Mouse (Mus musculus) megakaryocyte progenitor cell, adult 5-6 weeks (primary cell): ENCODE results near the gene P2ry12. TPM values are rescaled to one million over a fixed set of nuclear protein-coding genes. Genes with fewer than 3 reads are reported as not detected.

Experiments used
- ATAC-seq: replicated peaks from 2 replicates; pipeline ENCODE4 v1.8.0; 2016; ENCODE audit warnings: mild to moderate bottlenecking, moderate TSS enrichment, inconsistent platforms; ENCODE audit not compliant: poor library complexity
- total RNA-seq, 2 experiments: library from RNA; stranded (forward) in 1 of 2; stranded (reverse) in 1 of 2; fragments of 157-497, 149-512 nt in 1 of 2; fragments of 200-1000 nt in 1 of 2; gene quantifications; 2 replicates each; pipeline versions ENCODE4 v1.2.3 to v1.2.4; 2015 to 2017

P2ry12 gene
- total RNA-seq (2015) (0.32 TPM in 1 of 2 replicates, not detected in the other), total RNA-seq (2017) (0.17 TPM in 1 of 2 replicates, not detected in the other)

GRCm38 (mm10) chr3:59262704-59263103 is at the start of gene P2ry12:
TSS of gene P2ry12 (minus strand) at chr3:59262871.
- ATAC-seq, result peak; percentile 32

DNA sequence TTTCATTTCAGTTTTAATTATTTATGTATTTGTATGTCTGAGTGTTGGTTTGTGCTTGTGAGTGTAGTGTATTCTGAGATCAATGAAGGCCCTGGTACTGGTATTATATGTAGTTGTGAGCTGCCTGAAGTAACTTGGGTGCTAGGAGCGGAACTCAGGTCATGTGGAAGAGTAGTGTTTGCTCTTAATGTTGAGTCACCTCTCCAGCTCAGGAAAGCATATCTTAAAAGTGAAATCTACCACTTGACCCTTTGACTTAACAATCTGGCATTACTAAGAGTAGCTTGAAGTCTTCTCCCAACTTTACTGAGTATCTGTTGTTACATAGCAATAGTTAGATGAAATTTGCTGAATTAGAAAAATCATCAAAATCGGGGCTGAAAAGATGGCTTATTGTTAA is 42.8 kb upstream of the P2ry12 start:
- ATAC-seq, result no peak

- no peak for ATAC-seq
Measured at GRCm38 (mm10) chr3:59304944-59305343, 42.3 kb upstream of the P2ry12 start.

DNA sequence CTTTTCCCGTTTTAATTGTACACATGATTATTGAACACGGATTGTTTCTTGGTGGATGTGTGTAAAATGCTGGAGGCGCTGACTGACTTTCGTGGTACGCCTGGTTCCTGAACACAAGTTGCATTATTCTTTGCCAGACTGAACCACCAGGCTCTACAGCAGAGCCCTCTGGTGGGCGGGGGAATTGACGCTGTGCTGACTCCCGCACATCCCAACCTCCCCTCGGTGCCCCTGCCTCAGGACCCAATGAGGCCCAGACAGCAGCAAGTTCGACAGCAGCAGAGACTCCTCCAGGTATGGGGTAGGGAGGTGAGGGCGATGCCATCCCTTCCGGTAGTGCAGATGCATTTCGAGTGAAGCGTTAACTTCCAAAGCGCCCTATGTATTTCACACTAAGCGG is 35.0 kb upstream of the P2ry12 start:
- ATAC-seq, result no peak

DNA sequence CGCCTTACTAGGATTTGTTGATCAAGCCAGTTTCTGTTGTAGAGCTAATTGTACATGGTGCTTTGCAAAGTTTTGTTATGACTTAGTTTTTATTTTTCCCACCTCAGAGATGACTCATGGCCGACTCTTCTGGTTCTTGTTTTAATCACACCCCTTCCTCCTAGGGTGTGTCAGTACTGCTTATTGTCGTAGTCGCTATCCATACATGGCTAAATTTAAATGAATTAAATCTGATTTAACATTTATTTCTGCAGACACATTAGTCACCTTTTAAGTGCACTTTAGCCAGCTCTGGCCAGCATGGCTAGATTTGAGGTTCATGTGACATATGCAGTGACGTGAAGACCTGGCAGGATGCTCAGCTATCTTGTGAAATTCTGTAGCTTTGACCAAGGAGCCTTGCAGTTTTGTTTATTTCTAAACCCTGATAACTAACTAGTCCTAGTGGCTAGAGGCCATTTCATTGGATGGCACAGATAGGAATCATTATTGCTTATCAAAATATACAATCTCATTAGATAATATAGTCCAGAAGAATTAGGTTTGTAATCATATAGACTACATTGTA is 34.0 kb upstream of the P2ry12 start:
- no peak for ATAC-seq

DNA sequence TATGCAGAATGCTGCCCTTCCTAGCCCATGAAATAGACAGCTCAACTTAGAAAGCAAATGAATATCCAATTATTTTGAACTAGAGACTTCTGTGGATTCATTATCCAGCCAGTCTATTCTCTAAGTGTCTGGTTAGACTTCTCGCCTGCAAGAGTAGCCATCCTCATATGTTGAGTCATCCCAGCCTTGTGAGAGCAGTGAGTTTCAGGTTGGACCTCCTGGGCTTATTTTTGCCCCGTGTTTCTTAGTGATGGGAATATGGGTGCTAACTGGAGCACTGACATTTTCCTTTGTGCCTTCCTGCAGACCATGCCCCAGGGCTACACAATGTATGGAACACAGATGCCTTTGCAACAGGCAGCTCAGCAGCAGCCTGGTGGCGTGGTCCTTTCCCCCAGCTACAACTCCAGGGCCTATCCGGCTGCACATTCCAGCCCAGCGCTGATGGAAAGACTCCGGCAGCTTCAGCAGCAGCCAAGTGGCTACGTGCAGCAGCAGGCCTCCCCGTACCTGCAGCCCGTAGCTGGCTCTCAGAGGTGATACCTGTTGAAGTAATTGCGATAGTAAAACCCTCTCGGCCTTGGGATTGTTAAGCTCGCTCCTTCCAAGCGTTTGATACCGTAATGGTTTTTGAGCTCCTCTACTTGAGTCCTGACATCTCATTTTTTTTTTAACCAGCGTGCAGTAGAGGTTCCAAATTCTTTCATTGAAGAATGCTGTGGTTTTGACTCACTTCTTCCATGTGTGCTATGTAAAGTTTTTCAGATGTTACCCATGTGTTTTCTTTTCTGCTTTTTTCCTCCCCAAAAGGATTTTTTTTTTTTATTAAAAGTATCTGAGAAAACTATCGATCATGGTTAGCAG is 33.3 kb upstream of the P2ry12 start:
- ATAC-seq, result no peak

- ATAC-seq, result no peak
Measured at GRCm38 (mm10) chr3:59293437-59294199, 30.9 kb upstream of the P2ry12 start.

- ATAC-seq, result no peak
Measured at GRCm38 (mm10) chr3:59290551-59290950, 27.9 kb upstream of the P2ry12 start.

GRCm38 (mm10) chr3:59278620-59279019 is 15.9 kb upstream of the P2ry12 start:
- ATAC-seq, result no peak

DNA sequence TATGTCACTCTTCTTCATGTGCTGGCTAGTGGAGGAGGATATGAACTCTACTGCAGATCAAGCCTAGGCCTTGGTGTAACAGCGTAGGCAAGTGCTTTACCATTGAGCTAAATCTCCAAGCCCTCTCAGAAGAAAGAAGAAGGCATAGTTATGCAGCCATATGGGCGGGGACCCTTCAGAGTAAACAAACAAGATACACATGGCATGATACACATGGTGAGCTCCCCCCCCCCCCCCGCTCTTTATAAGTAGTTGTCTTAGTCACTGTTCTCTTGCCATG is 15.5 kb upstream of the P2ry12 start:
- ATAC-seq, result no peak

GRCm38 (mm10) chr3:59277502-59278253 is 15.0 kb upstream of the P2ry12 start:
- no peak for ATAC-seq

- no peak for ATAC-seq
Measured at GRCm38 (mm10) chr3:59270811-59271210, 8.1 kb upstream of the P2ry12 start.

- peak; percentile 38 for ATAC-seq
Measured at GRCm38 (mm10) chr3:59263988-59264387, 1.3 kb upstream of the P2ry12 start.

GRCm38 (mm10) chr3:59263417-59263816 is 746 bp upstream of the P2ry12 start:
- ATAC-seq, result no peak

GRCm38 (mm10) chr3:59261709-59262472 is 780 bp downstream of the P2ry12 start:
- ATAC-seq, result no peak

- peak; percentile 90 for ATAC-seq
Measured at GRCm38 (mm10) chr3:59260745-59261144, 1.9 kb downstream of the P2ry12 start.

DNA sequence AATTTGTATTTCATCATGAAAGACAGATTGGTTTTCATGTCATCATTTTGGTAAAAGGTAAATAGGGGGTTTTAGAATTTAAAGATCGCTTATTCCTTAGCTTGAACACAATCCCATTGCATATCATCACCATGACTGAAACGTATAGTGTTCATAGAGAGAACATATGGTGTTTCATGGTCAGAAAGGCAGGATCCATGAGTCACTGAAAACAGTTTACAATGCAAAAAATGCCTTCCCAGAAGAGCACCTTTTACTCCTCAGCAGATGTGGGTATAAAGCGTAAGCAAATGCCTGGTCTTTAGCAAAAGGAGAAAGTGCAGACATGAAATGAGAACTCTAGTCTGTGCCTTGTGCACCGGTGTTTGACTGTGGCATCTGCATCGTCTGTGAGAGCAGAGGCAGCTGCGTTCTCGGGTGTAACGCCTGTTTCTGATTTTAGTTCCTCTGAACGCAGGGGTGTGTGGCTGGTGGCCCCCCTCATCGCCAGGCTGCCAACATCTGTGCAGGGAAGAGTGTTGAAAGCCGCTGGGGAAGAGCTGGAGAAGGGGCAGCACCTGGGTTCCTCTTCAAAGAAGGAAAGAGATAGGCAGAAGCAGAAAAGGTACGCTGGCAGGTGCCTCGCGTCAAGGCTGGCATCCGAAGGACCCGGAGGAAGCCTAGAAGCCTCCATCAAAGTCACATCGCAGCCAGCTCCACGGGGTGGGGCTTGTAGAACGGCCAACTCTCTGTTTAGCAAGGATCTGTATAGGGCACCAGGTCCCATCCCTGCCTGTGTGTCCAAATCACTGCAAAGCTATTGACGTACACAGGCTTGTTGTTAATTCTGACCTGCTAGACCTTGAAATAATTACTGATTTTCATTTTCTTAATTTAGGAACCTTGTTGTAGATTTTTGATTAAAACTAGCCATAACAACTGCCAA is 4.7 kb downstream of the P2ry12 start:
- ATAC-seq, result no peak

GRCm38 (mm10) chr3:59250454-59250853 is 12.2 kb downstream of the P2ry12 start:
- ATAC-seq, result no peak

- no peak for ATAC-seq
Measured at GRCm38 (mm10) chr3:59248031-59248430, 14.6 kb downstream of the P2ry12 start.
